Mouse (Mus musculus): ENCODE results near the gene Apoe. TPM values are rescaled to one million over a fixed set of nuclear protein-coding genes. Genes with fewer than 3 reads are reported as not detected.
A peak's percentile ranks its signal among the peaks of the same experiment; 100 is the strongest.

Gene Apoe
- polyA plus RNA-seq, 1 experiment from 2014 or later: 125 TPM

DNA sequence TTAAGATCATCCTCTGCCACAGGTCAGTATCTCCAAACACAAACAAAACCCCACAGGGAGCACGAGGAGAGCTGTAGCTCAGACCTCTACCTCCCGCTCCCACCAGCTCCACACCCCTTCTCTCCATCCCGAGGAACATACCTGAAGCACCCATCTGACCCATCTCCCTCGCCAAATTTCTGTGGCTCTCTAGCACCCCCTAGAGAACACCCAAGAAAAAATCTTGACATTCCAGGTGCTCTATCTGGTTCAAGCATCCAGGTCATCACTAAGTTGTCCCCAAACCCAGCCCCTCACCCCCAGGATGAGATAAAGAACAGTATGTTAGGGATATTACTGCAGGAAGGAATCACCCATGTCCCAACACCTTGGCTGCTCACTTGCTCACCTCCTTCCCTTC lies 14.2 kb upstream of the Apoe start:
- no peak overlapping the region for H3K4me3 ChIP-seq (ENCODE audit: low read depth, low read length)
- no peak overlapping the region for H3K27ac ChIP-seq (ENCODE audit: low read depth, low read length)
- WGBS: 58% methylated on average over 4 of the region's 4 CpGs
- H3K9me3 ChIP-seq (ENCODE audit: control insufficient read depth, low read length): no peaks in the 10 kb centered on the region
- H3K4me1 ChIP-seq (replicated peaks; ENCODE audit: control insufficient read depth, insufficient read depth, low read length): peaks cover 4% of the 10 kb centered on the region
- peaks cover 9% of the 10 kb centered on the region; the same call in 1 of the 2 replicates for H3K36me3 ChIP-seq (ENCODE audit: control insufficient read depth, insufficient read depth, low read length)
- H3K4me2 ChIP-seq (ENCODE audit: low read depth, low read length, severe bottlenecking): no peak overlapping the region
- ATAC-seq (replicated peaks; ENCODE audit: low FRiP score) (no peak), DNase-seq (ENCODE audit: low spot score) (no peak)
- no peaks in the 10 kb centered on the region for H3K27me3 ChIP-seq (ENCODE audit: control insufficient read depth, insufficient read depth, low read length)
- no peak overlapping the region for H3K9ac ChIP-seq (ENCODE audit: low read length)

DNA sequence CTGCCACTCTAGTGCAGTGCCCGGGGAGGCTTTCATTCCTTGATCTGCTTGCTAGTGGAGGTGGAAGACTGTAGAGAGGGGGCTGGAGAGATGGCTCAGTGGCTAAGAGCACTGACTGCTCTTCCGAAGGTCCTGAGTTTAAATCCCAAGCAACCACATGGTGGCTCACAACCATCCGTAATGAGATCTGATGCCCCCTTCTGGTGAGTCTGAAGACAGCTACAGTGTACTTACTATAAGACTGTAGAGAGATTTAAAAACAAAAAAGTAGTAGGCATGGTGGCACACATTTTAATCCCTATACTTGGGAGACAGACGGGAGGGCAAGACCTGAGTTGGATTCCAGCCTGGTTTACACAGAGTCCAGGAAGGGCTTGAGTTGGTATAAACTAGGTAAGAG lies 13.4 kb upstream of the Apoe start:
- peaks cover 9% of the 10 kb centered on the region; the same call in 1 of the 2 replicates for H3K36me3 ChIP-seq (ENCODE audit: control insufficient read depth, insufficient read depth, low read length)
- 84% methylated on average over 4 of the region's 4 CpGs for WGBS

DNA sequence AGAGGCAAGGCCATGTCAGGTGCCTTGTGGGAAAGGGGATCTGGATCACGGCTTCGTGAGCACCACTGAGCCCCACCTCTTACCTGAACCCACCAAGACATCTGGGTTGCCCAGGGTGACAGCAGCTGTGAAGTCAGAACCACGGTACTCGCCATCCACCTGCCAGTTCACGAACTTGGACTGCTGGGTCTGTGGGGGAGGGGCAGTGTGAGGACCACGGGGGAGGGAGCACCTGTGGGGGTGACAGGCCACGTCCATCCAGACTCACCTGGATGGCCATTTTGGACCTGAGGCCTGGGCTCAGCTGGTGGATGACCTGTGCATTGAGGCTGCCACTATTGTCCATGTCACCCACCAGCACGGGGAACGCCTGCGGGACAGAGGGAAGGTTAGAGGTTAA lies 11.7 kb upstream of the Apoe start:
- DNase-seq (ENCODE audit: low spot score): no peak
- Histone ChIP-seq H3K4me3 (ENCODE audit: low read depth, low read length) (no peak overlapping the region), H3K9me3 (ENCODE audit: control insufficient read depth, low read length) (no peaks in the 10 kb centered on the region), H3K36me3 (ENCODE audit: control insufficient read depth, insufficient read depth, low read length) (peaks cover 9% of the 10 kb centered on the region; the same call in 1 of the 2 replicates), H3K27me3 (ENCODE audit: control insufficient read depth, insufficient read depth, low read length) (no peaks in the 10 kb centered on the region), H3K27ac (ENCODE audit: low read depth, low read length) (no peak overlapping the region), H3K4me2 (ENCODE audit: low read depth, low read length, severe bottlenecking) (no peak overlapping the region), H3K9ac (ENCODE audit: low read length) (no peak overlapping the region), H3K4me1 (replicated peaks; ENCODE audit: control insufficient read depth, insufficient read depth, low read length) (peaks cover 4% of the 10 kb centered on the region)
- WGBS: 92% methylated on average over 10 of the region's 10 CpGs
- no peak for ATAC-seq (replicated peaks; ENCODE audit: low FRiP score)

More for the DNA sequence above, 13.4 kb upstream of the Apoe start:
- Histone ChIP-seq H3K9me3 (ENCODE audit: control insufficient read depth, low read length) (no peaks in the 10 kb centered on the region), H3K27ac (ENCODE audit: low read depth, low read length) (no peak overlapping the region), H3K4me2 (ENCODE audit: low read depth, low read length, severe bottlenecking) (no peak overlapping the region), H3K4me3 (ENCODE audit: low read depth, low read length) (no peak overlapping the region), H3K4me1 (replicated peaks; ENCODE audit: control insufficient read depth, insufficient read depth, low read length) (peaks cover 4% of the 10 kb centered on the region), H3K9ac (ENCODE audit: low read length) (no peak overlapping the region), H3K27me3 (ENCODE audit: control insufficient read depth, insufficient read depth, low read length) (no peaks in the 10 kb centered on the region)
- DNase-seq (ENCODE audit: low spot score) (no peak), ATAC-seq (replicated peaks; ENCODE audit: low FRiP score) (no peak)

DNA sequence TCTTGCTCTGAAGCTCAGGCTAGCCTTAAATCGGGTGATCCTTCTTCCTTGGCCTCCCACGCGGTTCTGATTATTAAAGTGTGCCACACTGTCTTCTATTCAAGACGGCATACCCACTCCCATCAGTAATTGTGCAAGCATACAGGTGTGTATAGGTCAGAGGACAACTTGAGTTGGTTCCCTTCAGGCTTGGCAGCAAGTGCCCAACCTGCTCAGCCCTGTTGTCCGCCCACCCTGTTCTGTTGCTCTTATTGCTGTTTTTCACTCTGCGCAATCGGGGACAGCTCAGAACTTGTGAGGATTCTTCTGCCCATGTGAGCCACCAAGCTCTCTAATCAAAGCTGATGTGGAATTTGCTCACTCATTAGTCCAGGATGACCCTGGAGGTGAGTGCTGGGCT lies 6.3 kb upstream of the Apoe start:
- Histone ChIP-seq H3K27me3 (ENCODE audit: control insufficient read depth, insufficient read depth, low read length) (no peaks in the 10 kb centered on the region), H3K4me3 (ENCODE audit: low read depth, low read length) (no peak overlapping the region), H3K9ac (ENCODE audit: low read length) (no peak overlapping the region), H3K4me2 (ENCODE audit: low read depth, low read length, severe bottlenecking) (no peak overlapping the region), H3K27ac (ENCODE audit: low read depth, low read length) (no peak overlapping the region), H3K36me3 (ENCODE audit: control insufficient read depth, insufficient read depth, low read length) (peaks cover under 1% of the 10 kb centered on the region; the same call in 1 of the 2 replicates), H3K9me3 (ENCODE audit: control insufficient read depth, low read length) (no peaks in the 10 kb centered on the region), H3K4me1 (replicated peaks; ENCODE audit: control insufficient read depth, insufficient read depth, low read length) (0 out of 2 replicates have a peak, but pooled peaks cover 2% of the 10 kb centered on the region)
- no peak for ATAC-seq (replicated peaks; ENCODE audit: low FRiP score)
- 96% methylated on average over 7 of the region's 7 CpGs for WGBS
- DNase-seq (ENCODE audit: low spot score): no peak

DNA sequence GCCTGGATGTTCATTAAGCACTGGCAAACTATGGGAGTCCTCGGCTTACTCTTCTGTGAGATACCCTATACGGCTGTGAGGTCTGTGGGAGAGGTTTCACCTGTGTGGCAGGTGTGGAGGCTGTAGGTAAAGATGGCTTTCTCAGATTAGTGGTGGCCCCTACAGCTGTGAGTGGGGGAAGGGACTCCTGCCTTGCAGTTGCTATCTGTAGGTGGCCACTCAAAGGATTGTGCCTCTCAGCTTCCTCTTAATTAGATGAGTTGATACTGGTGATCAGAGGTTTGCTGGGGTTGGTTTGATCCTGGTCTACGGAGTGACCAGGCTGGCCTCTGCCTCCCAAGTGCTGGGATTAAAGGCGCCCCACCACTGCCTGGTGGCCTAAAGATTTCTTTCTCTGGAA lies 5.5 kb upstream of the Apoe start:
- Histone ChIP-seq H3K27me3 (ENCODE audit: control insufficient read depth, insufficient read depth, low read length) (no peaks in the 10 kb centered on the region), H3K4me1 (replicated peaks; ENCODE audit: control insufficient read depth, insufficient read depth, low read length) (peaks cover 2% of the 10 kb centered on the region; the same call in 1 of the 2 replicates), H3K9ac (ENCODE audit: low read length) (no peak overlapping the region), H3K9me3 (ENCODE audit: control insufficient read depth, low read length) (no peaks in the 10 kb centered on the region), H3K27ac (ENCODE audit: low read depth, low read length) (no peak overlapping the region), H3K4me2 (ENCODE audit: low read depth, low read length, severe bottlenecking) (no peak overlapping the region), H3K36me3 (ENCODE audit: control insufficient read depth, insufficient read depth, low read length) (no peaks in the 10 kb centered on the region; the same call in 1 of the 2 replicates), H3K4me3 (ENCODE audit: low read depth, low read length) (no peak overlapping the region)
- DNase-seq (ENCODE audit: low spot score) (no peak), ATAC-seq (replicated peaks; ENCODE audit: low FRiP score) (no peak)
- WGBS: 93% methylated on average over 4 of the region's 4 CpGs

DNA sequence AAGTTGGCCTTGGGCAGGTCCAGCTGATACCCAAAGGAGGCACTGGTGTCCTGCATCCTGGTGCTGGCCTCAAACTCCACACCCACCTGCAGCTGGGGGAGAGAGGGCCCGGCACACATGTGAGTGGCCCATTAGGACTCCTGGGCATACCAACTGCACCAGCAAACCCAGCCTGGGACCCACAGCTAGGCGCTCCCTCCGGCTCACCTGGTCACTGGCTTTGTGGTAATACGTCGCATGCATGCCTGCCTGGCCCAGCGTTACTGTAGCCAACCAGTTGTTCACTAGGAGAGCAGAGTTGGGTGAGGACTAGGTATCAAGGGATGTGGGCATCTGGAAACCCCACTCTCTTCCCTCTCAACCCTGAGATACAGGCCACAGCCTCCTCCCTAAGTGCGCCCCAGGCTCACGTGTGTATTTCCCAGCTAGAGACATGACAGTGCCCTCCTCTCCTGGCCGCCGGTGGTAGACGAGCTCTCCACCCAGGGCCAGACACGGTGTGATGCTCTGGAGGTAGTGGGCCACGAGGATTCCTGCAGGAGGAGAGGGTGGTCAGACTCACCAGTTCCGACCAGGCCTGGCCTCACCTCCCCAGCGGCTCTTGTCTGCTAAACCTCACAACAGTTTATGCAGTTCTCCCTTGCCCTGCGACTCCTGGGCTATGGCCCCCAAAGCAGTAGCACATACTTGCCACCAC lies 4.0 kb upstream of the Apoe start:
- Histone ChIP-seq H3K4me2 (ENCODE audit: low read depth, low read length, severe bottlenecking) (no peak overlapping the region), H3K9ac (ENCODE audit: low read length) (no peak overlapping the region), H3K27ac (ENCODE audit: low read depth, low read length) (no peak overlapping the region), H3K27me3 (ENCODE audit: control insufficient read depth, insufficient read depth, low read length) (no peaks in the 10 kb centered on the region), H3K4me3 (ENCODE audit: low read depth, low read length) (no peak overlapping the region), H3K9me3 (ENCODE audit: control insufficient read depth, low read length) (no peaks in the 10 kb centered on the region), H3K36me3 (ENCODE audit: control insufficient read depth, insufficient read depth, low read length) (no peaks in the 10 kb centered on the region; the same call in 1 of the 2 replicates), H3K4me1 (replicated peaks; ENCODE audit: control insufficient read depth, insufficient read depth, low read length) (peaks cover 6% of the 10 kb centered on the region; the same call in 1 of the 2 replicates)
- ATAC-seq (replicated peaks; ENCODE audit: low FRiP score) (no peak), DNase-seq (ENCODE audit: low spot score) (no peak)
- 93% methylated on average over 16 of the region's 16 CpGs for WGBS

DNA sequence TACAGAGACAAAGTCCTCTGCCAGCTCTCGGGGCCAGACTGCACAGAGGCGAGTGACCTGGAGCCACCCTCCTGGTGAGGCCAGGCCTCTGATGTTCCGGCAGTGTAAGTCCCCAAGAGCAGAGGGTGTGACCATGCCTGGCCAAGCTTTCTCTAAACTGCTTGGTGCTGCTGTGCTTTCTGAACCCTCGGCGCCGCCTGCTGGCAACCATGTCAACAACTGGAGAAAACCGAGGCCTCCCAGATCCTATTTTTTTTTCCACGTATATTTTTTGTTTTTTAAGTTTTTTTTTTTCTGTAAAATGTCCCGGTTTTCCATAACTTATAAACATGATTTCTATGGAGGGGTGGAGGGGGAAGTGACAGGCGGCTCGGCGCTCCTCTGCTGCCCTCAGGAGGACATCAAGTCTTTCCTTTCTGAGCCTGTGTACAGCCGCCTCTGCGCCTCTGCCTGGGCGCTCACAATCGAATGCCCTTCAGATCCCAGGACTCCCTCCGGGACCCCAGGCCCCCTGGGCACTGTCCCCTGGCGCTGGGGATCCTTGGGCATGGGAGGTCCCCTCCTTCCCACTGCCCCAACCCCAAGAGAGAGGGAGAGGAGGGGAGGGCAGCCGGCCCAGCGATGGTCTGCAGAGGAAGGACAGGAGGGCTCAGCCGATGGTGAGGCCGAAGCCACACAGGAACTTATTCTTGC lies 2.2 kb upstream of the Apoe start:
- H3K4me3 ChIP-seq (ENCODE audit: low read depth, low read length): no peak overlapping the region
- H3K36me3 ChIP-seq (ENCODE audit: control insufficient read depth, insufficient read depth, low read length): no peaks in the 10 kb centered on the region; the same call in 1 of the 2 replicates
- 39% methylated on average over 21 of the region's 22 CpGs for WGBS
- peaks cover 7% of the 10 kb centered on the region; the same call in 1 of the 2 replicates for H3K4me1 ChIP-seq (replicated peaks; ENCODE audit: control insufficient read depth, insufficient read depth, low read length)
- DNase-seq (ENCODE audit: low spot score) (peak; percentile 82), ATAC-seq (replicated peaks; ENCODE audit: low FRiP score) (peak; percentile 63)
- no peak overlapping the region for H3K9ac ChIP-seq (ENCODE audit: low read length)
- no peak overlapping the region for H3K4me2 ChIP-seq (ENCODE audit: low read depth, low read length, severe bottlenecking)
- no peaks in the 10 kb centered on the region; the same call in 1 of the 2 replicates for H3K9me3 ChIP-seq (ENCODE audit: control insufficient read depth, low read length)
- peak overlapping the region; percentile 50; the same call in 1 of the 2 replicates for H3K27ac ChIP-seq (ENCODE audit: low read depth, low read length)
- H3K27me3 ChIP-seq (ENCODE audit: control insufficient read depth, insufficient read depth, low read length): no peaks in the 10 kb centered on the region

DNA sequence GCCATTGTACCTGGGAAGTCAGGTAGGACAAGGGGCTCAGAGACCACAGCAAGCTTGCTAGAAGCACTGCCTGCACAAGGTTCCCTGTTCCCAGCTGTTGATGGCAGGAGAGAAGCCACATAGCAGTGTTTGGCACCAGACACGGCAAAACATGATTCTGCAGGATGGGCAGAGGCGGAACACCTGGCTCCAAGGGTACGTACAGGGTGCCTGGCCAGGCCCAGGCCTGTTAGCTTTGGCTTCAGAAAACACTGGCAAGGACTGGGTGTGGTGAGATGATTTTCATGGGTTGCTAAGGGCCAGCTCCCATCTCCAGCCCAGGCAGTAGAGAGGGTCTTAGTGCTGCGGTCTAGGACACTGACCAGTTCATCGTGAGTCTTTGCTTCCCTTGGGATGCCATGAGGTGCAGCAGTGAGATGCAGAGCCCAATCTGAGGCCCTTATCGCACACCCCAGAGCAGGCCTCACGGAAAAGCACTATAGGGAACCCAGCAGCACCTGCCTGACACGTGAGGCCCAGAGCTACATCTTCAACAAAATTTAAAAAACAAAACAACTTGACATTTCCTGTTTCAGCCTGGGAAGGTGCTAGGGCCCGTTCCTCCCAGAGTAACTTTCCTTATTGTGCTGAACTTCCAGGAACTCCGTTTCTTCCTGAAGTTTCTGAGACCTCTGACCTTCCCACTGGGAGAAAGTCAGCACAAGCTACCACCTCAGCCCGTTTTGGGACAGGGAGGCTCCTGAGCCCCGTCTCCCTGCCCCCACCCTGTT lies 1.5 kb upstream of the Apoe start:
- Histone ChIP-seq H3K27me3 (ENCODE audit: control insufficient read depth, insufficient read depth, low read length) (no peaks in the 10 kb centered on the region), H3K36me3 (ENCODE audit: control insufficient read depth, insufficient read depth, low read length) (no peaks in the 10 kb centered on the region; the same call in 1 of the 2 replicates), H3K4me3 (ENCODE audit: low read depth, low read length) (no peak overlapping the region), H3K9ac (ENCODE audit: low read length) (no peak overlapping the region), H3K4me1 (replicated peaks; ENCODE audit: control insufficient read depth, insufficient read depth, low read length) (peaks cover 7% of the 10 kb centered on the region; the same call in 1 of the 2 replicates), H3K27ac (ENCODE audit: low read depth, low read length) (no peak overlapping the region), H3K9me3 (ENCODE audit: control insufficient read depth, low read length) (no peaks in the 10 kb centered on the region; the same call in 1 of the 2 replicates), H3K4me2 (ENCODE audit: low read depth, low read length, severe bottlenecking) (no peak overlapping the region)
- ATAC-seq (replicated peaks; ENCODE audit: low FRiP score): no peak
- 65% methylated on average over 12 of the region's 12 CpGs for WGBS
- no peak for DNase-seq (ENCODE audit: low spot score)

All from forebrain, embryonic 11.5 days (tissue).